Mouse (Mus musculus): ENCODE data around the gene Scfd2. TPM values are rescaled to one million over a fixed set of nuclear protein-coding genes. Genes with fewer than 3 reads are reported as not detected.

Scfd2 gene
- polyA plus RNA-seq, 1 experiment from 2014 or later: 18.4 TPM

DNA sequence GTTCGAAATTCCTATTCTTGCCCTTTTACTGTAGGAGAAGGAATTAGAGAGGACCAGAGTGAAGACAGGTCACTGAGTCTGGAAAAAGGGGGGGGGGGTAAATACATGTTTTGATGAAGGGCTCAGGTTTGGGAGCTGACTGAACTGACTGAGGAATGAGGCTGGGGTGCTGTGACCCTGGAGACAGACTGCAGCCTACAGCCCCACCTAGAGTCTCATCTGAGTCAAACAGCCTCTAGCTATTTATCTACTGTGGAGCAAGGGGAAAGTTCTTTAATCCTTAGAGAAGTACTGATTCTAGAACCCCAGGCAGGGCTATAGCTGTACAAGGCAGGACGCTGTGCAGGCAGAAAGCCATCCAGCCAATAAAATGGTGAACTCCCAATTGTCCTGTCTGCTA is 239.5 kb downstream of the Scfd2 start:
- DNase-seq (no peak), ATAC-seq (ENCODE audit: low FRiP score, low TSS enrichment) (no peak)
- no peak overlapping the region for H3K4me2 ChIP-seq (ENCODE audit: low read length)
- no peak overlapping the region for H3K4me3 ChIP-seq (replicated peaks; ENCODE audit: low read depth, low read length)
- H3K9me3 ChIP-seq (ENCODE audit: control insufficient read depth, low read length): no peaks in the 10 kb centered on the region
- H3K9ac ChIP-seq (replicated peaks; ENCODE audit: low read length): no peak overlapping the region
- H3K4me1 ChIP-seq (ENCODE audit: control insufficient read depth, insufficient read depth, low read length): no peaks in the 10 kb centered on the region
- 78% methylated on average over 2 of the region's 2 CpGs for WGBS
- no peaks in the 10 kb centered on the region for H3K27me3 ChIP-seq (ENCODE audit: control insufficient read depth, insufficient read depth, low read length)
- no peak overlapping the region for H3K27ac ChIP-seq (replicated peaks; ENCODE audit: low read depth, low read length)
- H3K36me3 ChIP-seq (ENCODE audit: control insufficient read depth, insufficient read depth, low read length): no peaks in the 10 kb centered on the region

DNA sequence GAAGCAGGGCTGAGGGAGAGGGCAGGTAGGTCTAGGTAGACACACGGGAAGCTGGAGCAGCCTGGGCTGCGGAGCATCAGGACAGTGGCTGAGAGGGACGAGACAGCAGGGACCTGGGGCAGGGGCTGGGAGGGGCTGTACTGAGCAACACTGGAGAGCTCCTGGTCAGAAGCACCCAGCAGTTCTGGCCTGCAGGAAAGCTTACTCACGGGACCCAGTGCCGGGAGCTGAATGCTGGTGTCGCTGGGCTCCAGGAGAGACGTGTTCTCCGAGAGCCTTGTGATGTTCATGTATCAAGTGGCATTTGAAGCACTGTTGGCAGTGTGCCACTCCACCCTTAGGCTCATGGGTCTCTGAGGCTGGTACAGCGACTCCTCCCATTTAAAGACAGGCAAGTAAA is 240.0 kb downstream of the Scfd2 start:
- ATAC-seq (ENCODE audit: low FRiP score, low TSS enrichment) (no peak), DNase-seq (no peak)
- Histone ChIP-seq H3K27me3 (ENCODE audit: control insufficient read depth, insufficient read depth, low read length) (no peaks in the 10 kb centered on the region), H3K4me3 (replicated peaks; ENCODE audit: low read depth, low read length) (no peak overlapping the region), H3K4me1 (ENCODE audit: control insufficient read depth, insufficient read depth, low read length) (no peaks in the 10 kb centered on the region), H3K36me3 (ENCODE audit: control insufficient read depth, insufficient read depth, low read length) (no peaks in the 10 kb centered on the region), H3K4me2 (ENCODE audit: low read length) (no peak overlapping the region), H3K9me3 (ENCODE audit: control insufficient read depth, low read length) (no peaks in the 10 kb centered on the region), H3K9ac (replicated peaks; ENCODE audit: low read length) (no peak overlapping the region), H3K27ac (replicated peaks; ENCODE audit: low read depth, low read length) (no peak overlapping the region)
- 79% methylated on average over 9 of the region's 9 CpGs for WGBS

DNA sequence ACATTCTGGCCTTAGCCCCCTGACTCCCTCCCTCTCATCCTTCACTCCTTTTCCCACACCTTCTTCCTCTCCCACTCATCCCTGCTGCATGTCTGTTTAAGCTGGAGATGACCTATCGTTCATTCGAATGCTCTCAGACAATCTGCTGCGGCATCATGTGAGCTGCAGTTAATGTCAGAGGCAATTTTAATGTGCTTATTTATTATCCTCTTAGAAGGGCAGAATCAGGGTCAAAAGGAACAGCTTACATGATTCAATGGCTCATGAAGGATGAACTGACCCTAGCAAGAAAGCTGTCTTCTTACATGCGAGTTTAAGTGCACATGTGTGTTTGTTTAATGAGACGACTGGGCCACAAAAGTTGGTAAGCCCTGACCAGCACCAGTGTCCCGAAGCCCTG is 241.6 kb downstream of the Scfd2 start:
- Histone ChIP-seq H3K27ac (replicated peaks; ENCODE audit: low read depth, low read length) (no peak overlapping the region), H3K9me3 (ENCODE audit: control insufficient read depth, low read length) (no peaks in the 10 kb centered on the region), H3K9ac (replicated peaks; ENCODE audit: low read length) (no peak overlapping the region), H3K4me2 (ENCODE audit: low read length) (no peak overlapping the region), H3K36me3 (ENCODE audit: control insufficient read depth, insufficient read depth, low read length) (no peaks in the 10 kb centered on the region), H3K4me1 (ENCODE audit: control insufficient read depth, insufficient read depth, low read length) (no peaks in the 10 kb centered on the region), H3K4me3 (replicated peaks; ENCODE audit: low read depth, low read length) (no peak overlapping the region), H3K27me3 (ENCODE audit: control insufficient read depth, insufficient read depth, low read length) (no peaks in the 10 kb centered on the region)
- no peak for ATAC-seq (ENCODE audit: low FRiP score, low TSS enrichment)
- DNase-seq: no peak
- WGBS: 88% methylated on average over 6 of the region's 6 CpGs

DNA sequence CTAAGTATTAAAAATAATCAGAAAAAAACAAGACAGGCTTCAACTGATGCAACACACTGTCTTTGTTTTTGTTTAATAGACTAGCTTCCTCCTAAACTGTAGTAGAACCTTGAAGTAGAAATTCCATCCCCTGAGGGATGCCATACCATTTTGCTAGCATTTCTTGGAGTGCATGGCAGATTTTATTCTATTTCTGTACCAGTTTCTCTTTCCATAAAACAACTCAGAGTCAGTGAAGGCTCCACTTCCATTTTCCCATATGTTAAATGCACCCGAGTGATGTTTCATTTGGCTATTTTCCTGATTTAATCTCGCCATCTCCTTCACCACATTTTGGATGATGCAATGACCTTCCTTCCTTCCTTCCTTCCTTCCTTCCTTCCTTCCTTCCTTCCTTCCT is 243.4 kb downstream of the Scfd2 start:
- Histone ChIP-seq H3K27me3 (ENCODE audit: control insufficient read depth, insufficient read depth, low read length) (no peaks in the 10 kb centered on the region), H3K9ac (replicated peaks; ENCODE audit: low read length) (no peak overlapping the region), H3K4me3 (replicated peaks; ENCODE audit: low read depth, low read length) (no peak overlapping the region), H3K4me1 (ENCODE audit: control insufficient read depth, insufficient read depth, low read length) (no peaks in the 10 kb centered on the region), H3K36me3 (ENCODE audit: control insufficient read depth, insufficient read depth, low read length) (no peaks in the 10 kb centered on the region), H3K9me3 (ENCODE audit: control insufficient read depth, low read length) (no peaks in the 10 kb centered on the region), H3K4me2 (ENCODE audit: low read length) (no peak overlapping the region), H3K27ac (replicated peaks; ENCODE audit: low read depth, low read length) (no peak overlapping the region)
- 89% methylated on average over 2 of the region's 2 CpGs for WGBS
- DNase-seq: no peak
- ATAC-seq (ENCODE audit: low FRiP score, low TSS enrichment): no peak

DNA sequence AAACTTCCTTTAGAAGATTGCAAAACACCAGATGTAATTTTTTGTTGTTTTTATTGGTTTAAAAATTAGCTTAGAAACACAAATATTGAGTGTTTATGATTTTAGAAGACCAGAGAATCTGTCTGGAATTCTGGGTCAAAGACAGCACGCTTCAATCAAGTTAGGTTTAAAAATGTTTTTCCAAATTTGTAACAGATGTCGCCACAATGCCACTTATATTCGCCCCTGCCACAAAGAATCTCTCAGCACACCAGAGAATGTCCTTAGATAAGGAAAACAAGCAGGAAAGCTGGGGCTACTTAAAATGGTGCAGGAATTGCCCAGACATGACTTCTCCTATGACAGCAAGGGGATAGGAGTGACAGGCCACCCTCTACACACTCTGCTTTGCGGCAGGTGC is 245.3 kb downstream of the Scfd2 start:
- Histone ChIP-seq H3K9me3 (ENCODE audit: control insufficient read depth, low read length) (no peaks in the 10 kb centered on the region), H3K4me1 (ENCODE audit: control insufficient read depth, insufficient read depth, low read length) (no peaks in the 10 kb centered on the region), H3K27me3 (ENCODE audit: control insufficient read depth, insufficient read depth, low read length) (no peaks in the 10 kb centered on the region), H3K36me3 (ENCODE audit: control insufficient read depth, insufficient read depth, low read length) (no peaks in the 10 kb centered on the region), H3K4me3 (replicated peaks; ENCODE audit: low read depth, low read length) (no peak overlapping the region), H3K4me2 (ENCODE audit: low read length) (no peak overlapping the region), H3K27ac (replicated peaks; ENCODE audit: low read depth, low read length) (no peak overlapping the region), H3K9ac (replicated peaks; ENCODE audit: low read length) (no peak overlapping the region)
- ATAC-seq (ENCODE audit: low FRiP score, low TSS enrichment) (no peak), DNase-seq (no peak)
- 81% methylated on average over 4 of the region's 4 CpGs for WGBS

DNA sequence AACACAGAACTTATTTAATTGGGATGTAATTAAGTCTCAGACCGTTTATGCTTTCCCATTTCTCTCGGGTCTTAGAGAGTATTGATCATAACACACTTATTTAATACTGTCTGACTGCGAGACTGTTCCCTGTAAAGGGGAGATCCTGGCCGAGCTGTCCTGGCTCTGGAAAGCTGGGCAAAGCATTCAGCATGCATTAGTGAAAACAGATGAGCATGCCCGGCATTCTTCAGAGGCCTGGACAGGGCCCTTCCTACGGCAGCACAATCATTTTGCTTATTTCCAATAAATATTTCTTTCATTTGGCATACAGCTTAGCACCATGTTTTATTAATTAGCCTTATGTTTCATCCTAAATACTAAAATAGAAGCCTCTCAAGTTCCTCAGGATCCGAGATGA is 245.8 kb downstream of the Scfd2 start:
- no peak for DNase-seq

DNA sequence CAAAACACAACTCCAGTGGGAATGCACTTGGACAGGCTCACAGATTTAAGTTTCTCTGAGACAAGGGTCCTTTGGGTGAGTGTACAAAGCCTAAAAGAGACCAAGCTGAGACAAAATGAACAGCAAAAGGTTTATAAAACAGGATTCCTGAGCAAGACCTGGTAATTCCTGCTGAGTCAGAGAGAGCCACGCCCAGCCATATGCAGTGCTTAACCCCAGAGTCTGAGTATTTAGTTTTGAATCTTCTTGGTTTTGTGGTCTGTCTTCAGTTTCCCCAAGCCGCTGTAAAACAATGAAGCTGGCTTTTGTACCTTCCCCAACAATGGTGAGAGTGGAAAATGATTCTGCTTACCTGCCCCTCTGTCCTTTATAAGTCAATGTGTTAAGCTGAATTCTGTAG is 246.3 kb downstream of the Scfd2 start:
- WGBS: 77% methylated on average over 2 of the region's 2 CpGs
- Histone ChIP-seq H3K4me2 (ENCODE audit: low read length) (no peak overlapping the region), H3K27ac (replicated peaks; ENCODE audit: low read depth, low read length) (no peak overlapping the region), H3K9ac (replicated peaks; ENCODE audit: low read length) (no peak overlapping the region), H3K27me3 (ENCODE audit: control insufficient read depth, insufficient read depth, low read length) (no peaks in the 10 kb centered on the region), H3K4me1 (ENCODE audit: control insufficient read depth, insufficient read depth, low read length) (no peaks in the 10 kb centered on the region), H3K4me3 (replicated peaks; ENCODE audit: low read depth, low read length) (no peak overlapping the region), H3K9me3 (ENCODE audit: control insufficient read depth, low read length) (no peaks in the 10 kb centered on the region), H3K36me3 (ENCODE audit: control insufficient read depth, insufficient read depth, low read length) (no peaks in the 10 kb centered on the region)
- DNase-seq (no peak), ATAC-seq (ENCODE audit: low FRiP score, low TSS enrichment) (no peak)

More for the DNA sequence above, 245.8 kb downstream of the Scfd2 start:
- no peaks in the 10 kb centered on the region for H3K27me3 ChIP-seq (ENCODE audit: control insufficient read depth, insufficient read depth, low read length)
- WGBS: 68% methylated on average over 7 of the region's 7 CpGs
- no peaks in the 10 kb centered on the region for H3K4me1 ChIP-seq (ENCODE audit: control insufficient read depth, insufficient read depth, low read length)
- no peak overlapping the region for H3K9ac ChIP-seq (replicated peaks; ENCODE audit: low read length)
- H3K9me3 ChIP-seq (ENCODE audit: control insufficient read depth, low read length): no peaks in the 10 kb centered on the region
- no peaks in the 10 kb centered on the region for H3K36me3 ChIP-seq (ENCODE audit: control insufficient read depth, insufficient read depth, low read length)
- no peak overlapping the region for H3K4me3 ChIP-seq (replicated peaks; ENCODE audit: low read depth, low read length)
- H3K4me2 ChIP-seq (ENCODE audit: low read length): no peak overlapping the region
- ATAC-seq (ENCODE audit: low FRiP score, low TSS enrichment): no peak
- H3K27ac ChIP-seq (replicated peaks; ENCODE audit: low read depth, low read length): no peak overlapping the region

GRCm38 (mm10) chr5:74283545-74283944 is 248.0 kb downstream of the Scfd2 start:
- ATAC-seq (ENCODE audit: low FRiP score, low TSS enrichment) (no peak), DNase-seq (peak; percentile 68)
- Histone ChIP-seq H3K4me1 (ENCODE audit: control insufficient read depth, insufficient read depth, low read length) (no peaks in the 10 kb centered on the region), H3K27me3 (ENCODE audit: control insufficient read depth, insufficient read depth, low read length) (no peaks in the 10 kb centered on the region), H3K9ac (replicated peaks; ENCODE audit: low read length) (no peak overlapping the region), H3K9me3 (ENCODE audit: control insufficient read depth, low read length) (no peaks in the 10 kb centered on the region), H3K27ac (replicated peaks; ENCODE audit: low read depth, low read length) (no peak overlapping the region), H3K4me3 (replicated peaks; ENCODE audit: low read depth, low read length) (no peak overlapping the region), H3K4me2 (ENCODE audit: low read length) (no peak overlapping the region), H3K36me3 (ENCODE audit: control insufficient read depth, insufficient read depth, low read length) (no peaks in the 10 kb centered on the region)
- WGBS: 40% methylated on average over 8 of the region's 8 CpGs

DNA sequence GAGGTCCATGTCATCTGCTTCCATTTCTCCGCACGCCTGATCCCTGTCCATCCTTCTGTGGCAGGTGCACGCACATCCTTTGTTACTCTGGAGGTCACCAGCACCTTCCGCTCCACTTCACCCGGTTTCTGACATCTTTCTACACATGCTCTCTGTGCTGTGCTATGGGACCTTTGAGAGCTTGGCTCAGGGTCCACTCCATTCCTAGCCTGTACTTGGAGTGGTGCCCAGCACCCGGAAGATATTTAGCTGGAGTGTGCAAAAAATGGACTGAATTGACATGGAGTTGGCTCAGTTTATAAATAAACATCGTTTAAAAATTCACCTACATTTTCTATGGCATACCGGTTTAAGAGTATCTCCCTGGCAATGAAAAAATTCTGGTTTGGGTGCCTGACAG is 250.1 kb downstream of the Scfd2 start:
- Histone ChIP-seq H3K9me3 (ENCODE audit: control insufficient read depth, low read length) (no peaks in the 10 kb centered on the region), H3K4me1 (ENCODE audit: control insufficient read depth, insufficient read depth, low read length) (no peaks in the 10 kb centered on the region), H3K27ac (replicated peaks; ENCODE audit: low read depth, low read length) (no peak overlapping the region), H3K4me3 (replicated peaks; ENCODE audit: low read depth, low read length) (no peak overlapping the region), H3K36me3 (ENCODE audit: control insufficient read depth, insufficient read depth, low read length) (no peaks in the 10 kb centered on the region), H3K27me3 (ENCODE audit: control insufficient read depth, insufficient read depth, low read length) (no peaks in the 10 kb centered on the region), H3K4me2 (ENCODE audit: low read length) (no peak overlapping the region), H3K9ac (replicated peaks; ENCODE audit: low read length) (no peak overlapping the region)
- 89% methylated on average over 8 of the region's 8 CpGs for WGBS
- no peak for ATAC-seq (ENCODE audit: low FRiP score, low TSS enrichment)
- DNase-seq: no peak
